Mouse (Mus musculus): Measurements from ENCODE around the gene Sf3a2. TPM values are rescaled to one million over a fixed set of nuclear protein-coding genes. Genes with fewer than 3 reads are reported as not detected.

Sf3a2 gene
- total RNA-seq, 2 experiments from 2014 or later = 24.1 to 118 TPM

DNA sequence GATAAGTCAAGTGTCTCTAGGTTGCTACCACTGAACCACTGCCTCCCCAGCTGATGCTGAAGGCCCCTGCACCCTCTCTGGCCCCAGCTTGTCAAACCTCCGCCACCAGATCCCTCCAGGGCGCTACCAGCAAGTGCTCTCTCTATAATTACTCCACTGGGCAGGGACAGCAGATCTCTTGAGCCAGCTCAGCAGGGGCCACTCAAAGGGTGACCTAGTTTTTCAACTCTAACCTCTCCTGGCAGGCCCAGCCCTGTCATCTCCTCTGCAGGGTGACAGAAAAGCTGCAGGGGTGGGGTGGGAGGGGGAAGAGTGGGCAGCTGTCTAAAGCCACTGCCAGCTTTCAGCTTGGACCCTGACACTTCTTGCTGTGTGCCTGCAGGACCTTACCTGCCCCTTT is 39.8 kb downstream of the Sf3a2 start:
- ATAC-seq (replicated peaks; ENCODE audit: low FRiP score, low TSS enrichment, poor library complexity, severe bottlenecking) = no peak

- no peak for ATAC-seq (replicated peaks; ENCODE audit: low FRiP score, low TSS enrichment, poor library complexity, severe bottlenecking)
These were observed 40.4 kb downstream of the Sf3a2 start for GRCm38 (mm10) chr10:80838346-80838912.

GRCm38 (mm10) chr10:80839848-80840247 is 41.9 kb downstream of the Sf3a2 start:
- no peak for ATAC-seq (replicated peaks; ENCODE audit: low FRiP score, low TSS enrichment, poor library complexity, severe bottlenecking)

DNA sequence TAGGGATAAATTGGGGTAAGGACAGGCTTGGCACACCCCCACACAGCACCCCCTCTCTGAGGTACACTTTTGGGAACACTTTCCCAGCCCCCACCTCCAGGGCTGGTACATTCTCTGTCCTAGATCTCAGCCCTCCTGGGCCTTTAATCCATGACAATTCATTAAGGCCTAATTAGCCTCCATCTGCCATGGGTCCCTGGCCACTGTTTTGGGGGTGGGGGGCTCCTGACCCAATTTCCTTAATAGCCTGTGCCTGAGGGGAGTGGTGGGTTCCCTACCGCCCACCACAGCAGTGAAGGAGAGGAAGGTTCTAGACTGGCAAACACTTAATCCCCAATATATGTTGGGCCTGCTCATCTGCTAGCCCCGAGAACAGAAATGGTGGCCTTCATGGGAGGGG is 43.7 kb downstream of the Sf3a2 start:
- ATAC-seq (replicated peaks; ENCODE audit: low FRiP score, low TSS enrichment, poor library complexity, severe bottlenecking) = no peak

DNA sequence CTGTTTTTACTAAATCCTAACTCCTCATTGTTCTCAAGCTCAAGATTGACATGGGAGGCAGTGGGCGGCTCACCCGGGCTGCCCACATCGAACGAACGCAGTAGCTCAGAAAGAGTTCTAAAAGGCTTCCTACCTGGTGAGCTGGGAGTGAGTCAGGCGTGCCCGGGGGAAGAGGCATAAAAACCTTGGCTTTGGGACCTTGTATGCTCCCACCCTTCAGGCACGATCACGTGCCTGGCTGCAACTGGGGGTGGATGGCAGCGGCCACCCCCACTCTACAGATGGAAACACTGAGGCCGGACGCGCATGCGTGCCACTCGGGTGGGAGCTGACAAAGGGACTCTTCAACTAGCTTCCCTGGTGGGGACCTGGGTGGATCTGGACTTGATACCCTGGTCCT is 44.3 kb downstream of the Sf3a2 start:
- ATAC-seq (replicated peaks; ENCODE audit: low FRiP score, low TSS enrichment, poor library complexity, severe bottlenecking) = no peak

- no peak for ATAC-seq (replicated peaks; ENCODE audit: low FRiP score, low TSS enrichment, poor library complexity, severe bottlenecking)
These were observed 45.3 kb downstream of the Sf3a2 start for GRCm38 (mm10) chr10:80843087-80843930.

GRCm38 (mm10) chr10:80843931-80844547 is 46.0 kb downstream of the Sf3a2 start, which contains the start of gene Lingo3:
Gene Lingo3 (minus strand): TSS chr10:80844039.
- 0 out of 2 replicates have a peak, but pooled peaks have one; percentile 7 for ATAC-seq (replicated peaks; ENCODE audit: low FRiP score, low TSS enrichment, poor library complexity, severe bottlenecking)

GRCm38 (mm10) chr10:80845055-80845693 is 47.2 kb downstream of the Sf3a2 start:
- no peak for ATAC-seq (replicated peaks; ENCODE audit: low FRiP score, low TSS enrichment, poor library complexity, severe bottlenecking)

- ATAC-seq (replicated peaks; ENCODE audit: low FRiP score, low TSS enrichment, poor library complexity, severe bottlenecking) = no peak
These were observed 47.7 kb downstream of the Sf3a2 start for GRCm38 (mm10) chr10:80845732-80846131.

DNA sequence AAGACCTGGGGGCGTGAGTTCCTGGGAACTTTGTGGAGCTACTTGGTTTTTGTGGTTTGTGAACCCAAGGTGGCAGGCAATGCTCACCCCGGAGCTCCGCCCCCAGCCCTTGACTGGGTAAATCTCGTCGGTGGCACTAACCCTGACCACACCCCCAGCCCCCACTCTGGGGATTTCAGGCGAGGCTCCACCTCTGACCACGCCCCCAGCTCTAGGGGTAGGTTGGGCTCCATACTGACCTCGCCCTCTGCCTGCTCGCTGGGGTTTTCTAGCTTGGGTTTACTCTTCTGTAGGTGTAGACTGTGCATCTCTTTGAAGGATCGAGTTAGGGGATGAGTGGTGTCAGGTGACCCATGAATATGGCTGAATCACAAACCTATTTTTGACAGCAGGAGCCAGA is 50.6 kb downstream of the Sf3a2 start:
- peak; percentile 87 for ATAC-seq (replicated peaks; ENCODE audit: low FRiP score, low TSS enrichment, poor library complexity, severe bottlenecking)

Other genes starting within 250 kb of the Sf3a2 start
- 52.1 and 57.1 TPM in 2 replicates for gene Rexo1, start 236.6 kb upstream of the Sf3a2 start, total RNA-seq (2014; fragmentation: Nextera tagmentation)
- 9.8 and 15.3 TPM in 2 replicates for gene Rexo1, start 236.6 kb upstream of the Sf3a2 start, total RNA-seq (2017)
- gene Klf16, start 220.9 kb upstream of the Sf3a2 start, total RNA-seq (2014; fragmentation: Nextera tagmentation) = 21.0 and 24.9 TPM in 2 replicates
- gene Klf16, start 220.9 kb upstream of the Sf3a2 start, total RNA-seq (2017) = 7.2 and 14.6 TPM in 2 replicates
- 55.0 and 63.1 TPM in 2 replicates for gene Abhd17a, start 207.9 kb upstream of the Sf3a2 start, total RNA-seq (2014; fragmentation: Nextera tagmentation)
- 13.7 and 19.4 TPM in 2 replicates for gene Abhd17a, start 207.9 kb upstream of the Sf3a2 start, total RNA-seq (2017)
- 56.1 and 71.8 TPM in 2 replicates for gene Scamp4, start 195.3 kb upstream of the Sf3a2 start, total RNA-seq (2014; fragmentation: Nextera tagmentation)
- gene Scamp4, start 195.3 kb upstream of the Sf3a2 start, total RNA-seq (2017) = 12.7 and 23.3 TPM in 2 replicates
- 2.7 and 9.1 TPM in 2 replicates for gene Adat3, start 195.3 kb upstream of the Sf3a2 start, total RNA-seq (2014; fragmentation: Nextera tagmentation)
- gene Adat3, start 195.3 kb upstream of the Sf3a2 start, total RNA-seq (2017) = 11.0 TPM in 1 of 2 replicates, not detected in the other
- gene Gm49322, start 192.2 kb upstream of the Sf3a2 start, total RNA-seq (2014; fragmentation: Nextera tagmentation) = 0.68 and 1.6 TPM in 2 replicates
- gene Gm49322, start 192.2 kb upstream of the Sf3a2 start, total RNA-seq (2017) = 0.08 and 0.42 TPM in 2 replicates
- gene Csnk1g2, start 175.4 kb upstream of the Sf3a2 start, total RNA-seq (2014; fragmentation: Nextera tagmentation) = 70.2 and 93.3 TPM in 2 replicates
- gene Csnk1g2, start 175.4 kb upstream of the Sf3a2 start, total RNA-seq (2017) = 117 and 120 TPM in 2 replicates
- 27.4 and 32.0 TPM in 2 replicates for gene Btbd2, start 141.1 kb upstream of the Sf3a2 start, total RNA-seq (2014; fragmentation: Nextera tagmentation)
- gene Btbd2, start 141.1 kb upstream of the Sf3a2 start, total RNA-seq (2017) = 11.8 and 14.8 TPM in 2 replicates
- 149 and 158 TPM in 2 replicates for gene Mknk2, start 120.1 kb upstream of the Sf3a2 start, total RNA-seq (2014; fragmentation: Nextera tagmentation)
- gene Mknk2, start 120.1 kb upstream of the Sf3a2 start, total RNA-seq (2017) = 78.4 and 117 TPM in 2 replicates
- gene Mob3a, start 96.2 kb upstream of the Sf3a2 start, total RNA-seq (2014; fragmentation: Nextera tagmentation) = 22.8 and 29.1 TPM in 2 replicates
- gene Mob3a, start 96.2 kb upstream of the Sf3a2 start, total RNA-seq (2017) = 30.5 and 38.6 TPM in 2 replicates
- 22.8 and 26.4 TPM in 2 replicates for gene Izumo4, start 96.0 kb upstream of the Sf3a2 start, total RNA-seq (2014; fragmentation: Nextera tagmentation)
- gene Izumo4, start 96.0 kb upstream of the Sf3a2 start, total RNA-seq (2017) = 3.0 and 4.5 TPM in 2 replicates
- gene Ap3d1, start 55.9 kb upstream of the Sf3a2 start, total RNA-seq (2014; fragmentation: Nextera tagmentation) = 54.1 and 79.5 TPM in 2 replicates
- 36.6 and 37.8 TPM in 2 replicates for gene Ap3d1, start 55.9 kb upstream of the Sf3a2 start, total RNA-seq (2017)
- 67.0 and 83.2 TPM in 2 replicates for gene Dot1l, start 43.0 kb upstream of the Sf3a2 start, total RNA-seq (2014; fragmentation: Nextera tagmentation)
- gene Dot1l, start 43.0 kb upstream of the Sf3a2 start, total RNA-seq (2017) = 9.9 and 14.0 TPM in 2 replicates
- gene Plekhj1, start 428 bp downstream of the Sf3a2 start, total RNA-seq (2014; fragmentation: Nextera tagmentation) = 114 and 155 TPM in 2 replicates
- 41.1 and 51.5 TPM in 2 replicates for gene Plekhj1, start 428 bp downstream of the Sf3a2 start, total RNA-seq (2017)
- gene Amh, start 7.0 kb downstream of the Sf3a2 start, total RNA-seq (2014; fragmentation: Nextera tagmentation) = 0.59 TPM in 1 of 2 replicates, not detected in the other
- gene Amh, start 7.0 kb downstream of the Sf3a2 start, total RNA-seq (2017) = not detected in 2 replicates
- gene Jsrp1, start 15.3 kb downstream of the Sf3a2 start, total RNA-seq (2014; fragmentation: Nextera tagmentation) = not detected in 2 replicates
- not detected in 2 replicates for gene Jsrp1, start 15.3 kb downstream of the Sf3a2 start, total RNA-seq (2017)
- gene Oaz1, start 28.5 kb downstream of the Sf3a2 start, total RNA-seq (2014; fragmentation: Nextera tagmentation) = 1,436 and 1,526 TPM in 2 replicates
- gene Oaz1, start 28.5 kb downstream of the Sf3a2 start, total RNA-seq (2017) = 220 and 353 TPM in 2 replicates
- gene Lingo3, start 45.8 kb downstream of the Sf3a2 start, total RNA-seq (2014; fragmentation: Nextera tagmentation) = 1.6 TPM in 1 of 2 replicates, not detected in the other
- not detected in 2 replicates for gene Lingo3, start 45.8 kb downstream of the Sf3a2 start, total RNA-seq (2017)
- 291 and 326 TPM in 2 replicates for gene Lsm7, start 57.0 kb downstream of the Sf3a2 start, total RNA-seq (2014; fragmentation: Nextera tagmentation)
- 401 and 445 TPM in 2 replicates for gene Lsm7, start 57.0 kb downstream of the Sf3a2 start, total RNA-seq (2017)
- gene Sppl2b, start 57.1 kb downstream of the Sf3a2 start, total RNA-seq (2014; fragmentation: Nextera tagmentation) = 116 and 117 TPM in 2 replicates
- 45.6 and 65.4 TPM in 2 replicates for gene Sppl2b, start 57.1 kb downstream of the Sf3a2 start, total RNA-seq (2017)
- 0.22 TPM in 1 of 2 replicates, not detected in the other for gene Tmprss9, start 73.7 kb downstream of the Sf3a2 start, total RNA-seq (2014; fragmentation: Nextera tagmentation)
- not detected in 2 replicates for gene Tmprss9, start 73.7 kb downstream of the Sf3a2 start, total RNA-seq (2017)
- gene Timm13, start 102.8 kb downstream of the Sf3a2 start, total RNA-seq (2014; fragmentation: Nextera tagmentation) = 206 and 233 TPM in 2 replicates
- 27.7 and 49.2 TPM in 2 replicates for gene Timm13, start 102.8 kb downstream of the Sf3a2 start, total RNA-seq (2017)
- gene Lmnb2, start 120.0 kb downstream of the Sf3a2 start, total RNA-seq (2014; fragmentation: Nextera tagmentation) = 14.9 and 24.4 TPM in 2 replicates
- gene Lmnb2, start 120.0 kb downstream of the Sf3a2 start, total RNA-seq (2017) = 24.0 and 29.0 TPM in 2 replicates
- not detected in 2 replicates for gene Gadd45b, start 131.9 kb downstream of the Sf3a2 start, total RNA-seq (2014; fragmentation: Nextera tagmentation)
- gene Gadd45b, start 131.9 kb downstream of the Sf3a2 start, total RNA-seq (2017) = 7.5 and 8.7 TPM in 2 replicates
- gene Gng7, start 216.7 kb downstream of the Sf3a2 start, total RNA-seq (2014; fragmentation: Nextera tagmentation) = 1.5 and 3.6 TPM in 2 replicates
- 0.14 and 0.46 TPM in 2 replicates for gene Gng7, start 216.7 kb downstream of the Sf3a2 start, total RNA-seq (2017)
- gene Diras1, start 227.5 kb downstream of the Sf3a2 start, total RNA-seq (2014; fragmentation: Nextera tagmentation) = not detected in 2 replicates
- gene Diras1, start 227.5 kb downstream of the Sf3a2 start, total RNA-seq (2017) = not detected in 2 replicates
- gene Slc39a3, start 239.2 kb downstream of the Sf3a2 start, total RNA-seq (2014; fragmentation: Nextera tagmentation) = 7.0 TPM in 2 replicates
- gene Slc39a3, start 239.2 kb downstream of the Sf3a2 start, total RNA-seq (2017) = 3.4 and 7.2 TPM in 2 replicates

All from megakaryocyte-erythroid progenitor cell, adult 5-6 weeks (primary cell).